Comparison of ENCODE assay signal across 8 mouse cellular contexts in genomic region chr16:32610460-32611255, GRCm38 (mm10). TPM values are rescaled to one million over a fixed set of nuclear protein-coding genes. Genes with fewer than 3 reads are reported as not detected.
DNase-seq lines count a peak whose midpoint lies in the region; ATAC-seq and TF ChIP-seq lines count a peak whose summit lies in the region.

No protein-coding gene starts in this region.

- H3K4me2 ChIP-seq in CH12.LX (ENCODE audit: insufficient read depth, low read depth, poor library complexity, severe bottlenecking), result peak overlapping the region; percentile 44
- peak overlapping the region; percentile 62 for H3K4me2 ChIP-seq in forebrain, postnatal 0 days (ENCODE audit: low read depth)
- H3K4me2 ChIP-seq in limb, embryonic 12.5 days, result peak overlapping the region; percentile 78

- no peaks in the 10 kb centered on the region for H3K27me3 ChIP-seq in CH12.LX (replicated peaks)
- H3K27me3 ChIP-seq in forebrain, postnatal 0 days (ENCODE audit: insufficient read depth, low read length), result no peaks in the 10 kb centered on the region
- no peaks in the 10 kb centered on the region for H3K27me3 ChIP-seq in limb, embryonic 12.5 days
- H3K27me3 ChIP-seq in spleen, adult 2 months (ENCODE audit: control insufficient read depth, insufficient read depth, low read length), result no peaks in the 10 kb centered on the region

- in situ Hi-C loops in CH12.LX (cut with MboI; ENCODE audit: low pct_ligation_motif_present, low pct_unique_long_range_greater_than_20kb, low sequenced_read_pairs), result no loop called here

- H3K4me3 ChIP-seq in CH12.LX (replicated peaks in 1 of 3; ENCODE audit: low read depth in 2 of 3, low read length in 2 of 3, poor library complexity in 1 of 3), result peak overlapping the region in 2 of 3 experiments; percentile 78 to 90
- H3K4me3 ChIP-seq in forebrain, postnatal 0 days (ENCODE audit: low read depth, low read length), result peak overlapping the region; percentile 87
- 0 out of 2 replicates have a peak overlapping the region, but pooled peaks have one; percentile 81 for H3K4me3 ChIP-seq in limb, embryonic 12.5 days (replicated peaks)
- peak overlapping the region; percentile 36 for H3K4me3 ChIP-seq in spleen, adult 2 months (ENCODE audit: extremely low read depth, insufficient read depth, insufficient read length)

- no peak for TF ChIP-seq EP300 in CH12.LX (IDR thresholded peaks at IDR 0.05; ENCODE audit: low read length)

- DNase-seq in A20 (ENCODE audit: low read depth, low spot score) (peak; percentile 30), CH12.LX (ENCODE audit: extremely low read depth) (no peak)
- DNase-seq in forebrain, postnatal 0 days, result no peak
- DNase-seq in spleen, adult 2 months (ENCODE audit: low read depth in 1 of 2, low spot score in 2 of 2), result no peak
- no peak for DNase-seq in left cerebral cortex, adult 9 months (ENCODE audit: low spot score in 2 of 2)
- no peak for DNase-seq in natural killer cell, adult 2 months (ENCODE audit: low spot score in 2 of 2)
- no peak for DNase-seq in urinary bladder, postnatal 25 days (ENCODE audit: low spot score)

- TF ChIP-seq RAD21 in CH12.LX (IDR thresholded peaks at IDR 0.05; ENCODE audit: low read depth, low read length), result no peak

- H3K36me3 ChIP-seq in CH12.LX (replicated peaks in 1 of 2; ENCODE audit: control insufficient read depth in 1 of 2, insufficient read depth in 1 of 2, low read length in 1 of 2), result peaks cover 10 to 16% of the 10 kb centered on the region in 2 experiments
- H3K36me3 ChIP-seq in forebrain, postnatal 0 days (ENCODE audit: insufficient read depth), result peaks cover 7% of the 10 kb centered on the region; the same call in 1 of the 2 replicates
- peaks cover 16% of the 10 kb centered on the region for H3K36me3 ChIP-seq in limb, embryonic 12.5 days
- peaks cover 8% of the 10 kb centered on the region for H3K36me3 ChIP-seq in spleen, adult 2 months (ENCODE audit: control insufficient read depth, insufficient read depth, low read length)

- H3K4me1 ChIP-seq in CH12.LX (ENCODE audit: control insufficient read depth in 1 of 2, insufficient read depth in 2 of 2), result peaks cover 0 to 49% of the 10 kb centered on the region in 2 experiments; a peak in 2 of 4 replicates
- peaks cover 9% of the 10 kb centered on the region; the same call in 1 of the 2 replicates for H3K4me1 ChIP-seq in forebrain, postnatal 0 days (ENCODE audit: insufficient read depth)
- H3K4me1 ChIP-seq in limb, embryonic 12.5 days (replicated peaks), result peaks cover 12% of the 10 kb centered on the region
- H3K4me1 ChIP-seq in spleen, adult 2 months (ENCODE audit: control insufficient read depth, insufficient read depth, insufficient read length), result peaks cover 6% of the 10 kb centered on the region

- H3K79me2 ChIP-seq in CH12.LX (replicated peaks; ENCODE audit: control insufficient read depth, extremely low read depth, insufficient read depth, poor library complexity, severe bottlenecking), result peaks cover 48% of the 10 kb centered on the region

- no peaks in the 10 kb centered on the region for H3K9me3 ChIP-seq in CH12.LX (replicated peaks; ENCODE audit: low read length)
- no peaks in the 10 kb centered on the region for H3K9me3 ChIP-seq in forebrain, postnatal 0 days (ENCODE audit: low read length)
- no peaks in the 10 kb centered on the region for H3K9me3 ChIP-seq in limb, embryonic 12.5 days

- H3K27ac ChIP-seq in CH12.LX (ENCODE audit: insufficient read depth, low read depth), result no peak overlapping the region
- no peak overlapping the region for H3K27ac ChIP-seq in forebrain, postnatal 0 days (ENCODE audit: low read depth, low read length)
- no peak overlapping the region for H3K27ac ChIP-seq in limb, embryonic 12.5 days
- peak overlapping the region; percentile 62; the same call in 1 of the 2 replicates for H3K27ac ChIP-seq in spleen, adult 2 months (ENCODE audit: insufficient read depth, low read length)

- peak overlapping the region; percentile 62 for H3K9ac ChIP-seq in CH12.LX (ENCODE audit: insufficient read depth, low read depth)
- no peak overlapping the region for H3K9ac ChIP-seq in forebrain, postnatal 0 days
- no peak overlapping the region for H3K9ac ChIP-seq in limb, embryonic 12.5 days (replicated peaks)

- TF ChIP-seq POLR2A in CH12.LX (IDR thresholded peaks at IDR 0.05; ENCODE audit: low read depth, low read length), result no peak
- no peak for TF ChIP-seq POLR2A in spleen, adult 2 months (IDR thresholded peaks at IDR 0.05; ENCODE audit: low read depth, low read length)

- dilution Hi-C loops in CH12.LX (cut with MboI; ENCODE audit: extremely low pct_ligation_motif_present, extremely low pct_unique_long_range_greater_than_20kb, low sequenced_read_pairs), result no loop called here

- 73% methylated on average over 5 of the region's 5 CpGs for WGBS in forebrain, postnatal 0 days
- WGBS in limb, embryonic 12.5 days, result 79% methylated on average over 5 of the region's 5 CpGs
- WGBS in spleen, adult 2 months, result 22% methylated on average over 5 of the region's 5 CpGs

- no peak for ATAC-seq in forebrain, postnatal 0 days
- no peak for ATAC-seq in limb, embryonic 12.5 days (ENCODE audit: insufficient number of reproducible peaks, insufficient read depth, low FRiP score, low TSS enrichment, low read depth)

- TF ChIP-seq CTCF in CH12.LX (conservative IDR thresholded peaks at IDR 0.05 in 1 of 2, IDR thresholded peaks at IDR 0.05 in 1 of 2; ENCODE audit: low read depth in 2 of 2, low read length in 2 of 2), result no peak
- no peak for TF ChIP-seq CTCF in forebrain, postnatal 0 days (IDR thresholded peaks at IDR 0.05; ENCODE audit: low read depth)
- no peak for TF ChIP-seq CTCF in spleen, adult 2 months (IDR thresholded peaks at IDR 0.05; ENCODE audit: extremely low read depth, insufficient read depth, insufficient read length, insufficient replicate concordance)

TF ChIP-seq in CH12.LX, 34 proteins besides CTCF, POLR2A, EP300 and RAD21:
- TF ChIP-seq JUND (conservative IDR thresholded peaks at IDR 0.05; ENCODE audit: low read depth, low read length) (no peak), NELFE (IDR thresholded peaks at IDR 0.05; ENCODE audit: low read depth, low read length) (no peak), CHD1 (IDR thresholded peaks at IDR 0.05; ENCODE audit: low read depth, low read length) (peak; percentile 19; the same call in 1 of the 2 replicates)

RNA-seq across cellular contexts. Expression of gene Tfrc, which starts 1.9 kb away (rescaled TPM):
- total RNA-seq in CH12.LX (2012; rRNA removed) (328 and 358 TPM in 2 replicates), CH12.LX (2014; rRNA removed) (840 and 921 TPM in 2 replicates)
- 186 and 190 TPM in 2 replicates for polyA plus RNA-seq in CH12.LX (2012; ENCODE audit: insufficient read length, low read depth)
- 70.3 and 112 TPM in 2 replicates for total RNA-seq in forebrain, postnatal 0 days (2014; rRNA removed)
- polyA plus RNA-seq in forebrain, postnatal 0 days (2015; fragmentation: Nextera tagmentation; extraction: Ambion mirVana), result 34.8 and 35.3 TPM in 2 replicates
- polyA plus RNA-seq in limb, embryonic 12.5 days (2016; fragmentation: Nextera tagmentation; extraction: Ambion mirVana), result 40.7 and 43.9 TPM in 2 replicates
- polyA plus RNA-seq in spleen, adult 2 months (2012; rRNA removed), result 9.4 and 11.9 TPM in 2 replicates

RNA-seq across cellular contexts. Expression of gene Tnk2, which starts 33.0 kb away (rescaled TPM):
- total RNA-seq in CH12.LX (2012; rRNA removed) (31.9 and 35.9 TPM in 2 replicates), CH12.LX (2014; rRNA removed) (14.7 and 18.8 TPM in 2 replicates)
- polyA plus RNA-seq in CH12.LX (2012; ENCODE audit: insufficient read length, low read depth), result 62.2 and 67.7 TPM in 2 replicates
- total RNA-seq in forebrain, postnatal 0 days (2014; rRNA removed), result 48.4 and 55.3 TPM in 2 replicates
- 10.3 and 13.2 TPM in 2 replicates for polyA plus RNA-seq in forebrain, postnatal 0 days (2015; fragmentation: Nextera tagmentation; extraction: Ambion mirVana)
- 11.9 and 12.0 TPM in 2 replicates for polyA plus RNA-seq in limb, embryonic 12.5 days (2016; fragmentation: Nextera tagmentation; extraction: Ambion mirVana)
- polyA plus RNA-seq in spleen, adult 2 months (2012; rRNA removed), result 109 and 137 TPM in 2 replicates

Comparison
In these comparisons a context has a peak if more than half of its experiments do, and no peak if none do; other contexts are left out.
1. H3K4me3 ChIP-seq: peak in every context shown above with its lines; median percentile 87 in forebrain, postnatal 0 days; 84 in CH12.LX; 81 in limb, embryonic 12.5 days; 36 in spleen, adult 2 months.